Mouse (Mus musculus) midbrain, embryonic 14.5 days (tissue): ENCODE results near the gene Arrb1. TPM values are rescaled to one million over a fixed set of nuclear protein-coding genes. Genes with fewer than 3 reads are reported as not detected.

Source experiments
- ATAC-seq: fragments of 200-750 bp; cut with Nextera tagmentation; 2 replicates; pipeline ENCODE4 v1.8.0; 2017; ENCODE audit warnings: moderate number of reproducible peaks, moderate library complexity; ENCODE audit not compliant: low FRiP score, low TSS enrichment
- DNase-seq: peaks from one replicate; pipeline ENCODE4 v3.0.0-alpha.2; 2015
- H3K27ac ChIP-seq: fragments of 300-500 bp; sonication (generic); replicated peaks from 2 replicates; pipeline ENCODE4 v1.5.1; 2014; ENCODE audit warnings: mild to moderate bottlenecking, low read depth, low read length, moderate library complexity
- H3K27me3 ChIP-seq: fragments of 300-500 bp; sonication (generic); 2 replicates; pipeline ENCODE4 v1.6.1; 2014; ENCODE audit warnings: low read length, control low read depth, mixed read lengths; ENCODE audit not compliant: control insufficient read depth, insufficient read depth
- H3K36me3 ChIP-seq: fragments of 300-500 bp; sonication (generic); 2 replicates; pipeline ENCODE4 v1.6.1; 2014; ENCODE audit warnings: low read length, control low read depth; ENCODE audit not compliant: control insufficient read depth, insufficient read depth
- H3K4me1 ChIP-seq: fragments of 300-500 bp; sonication (generic); 2 replicates; pipeline ENCODE4 v1.6.1; 2014; ENCODE audit warnings: mild to moderate bottlenecking, antibody characterized with exemption, low read length, control low read depth; ENCODE audit not compliant: control insufficient read depth, insufficient read depth
- H3K4me2 ChIP-seq: fragments of 300-500 bp; sonication (generic); 2 replicates; pipeline ENCODE4 v1.6.1; 2014; ENCODE audit warnings: mild to moderate bottlenecking, low read length, moderate library complexity
- H3K4me3 ChIP-seq: fragments of 300-500 bp; sonication (generic); replicated peaks from 2 replicates; pipeline ENCODE4 v1.5.1; 2014; ENCODE audit warnings: low read depth, low read length
- H3K9ac ChIP-seq: fragments of 300-500 bp; sonication (generic); replicated peaks from 2 replicates; pipeline ENCODE4 v1.6.1; 2014; ENCODE audit warnings: mild to moderate bottlenecking, low read length, moderate library complexity
- H3K9me3 ChIP-seq: fragments of 300-500 bp; sonication (generic); 2 replicates; pipeline ENCODE4 v1.6.1; 2016; ENCODE audit warnings: low read length, control low read depth, mixed read lengths; ENCODE audit not compliant: control insufficient read depth
- WGBS: fragments of 180-500 bp; shearing (Covaris S2); extraction: QIAGEN DNeasy Blood & Tissue Kit; methylation state at CpG from one replicate; pipeline ENCODE4 v1.1.7; 2014; 5-methylcytosine and 5-hydroxymethylcytosine counted together
- polyA plus RNA-seq: library from polyadenylated mRNA; unstranded; fragments of >200 nt; fragmentation: Nextera tagmentation; extraction: Ambion mirVana; gene quantifications from 2 replicates; pipeline ENCODE4 v1.2.1, GENCODE M21; 2014

Gene Arrb1
- polyA plus RNA-seq, 1 experiment from 2014 or later = 10.3 TPM

DNA sequence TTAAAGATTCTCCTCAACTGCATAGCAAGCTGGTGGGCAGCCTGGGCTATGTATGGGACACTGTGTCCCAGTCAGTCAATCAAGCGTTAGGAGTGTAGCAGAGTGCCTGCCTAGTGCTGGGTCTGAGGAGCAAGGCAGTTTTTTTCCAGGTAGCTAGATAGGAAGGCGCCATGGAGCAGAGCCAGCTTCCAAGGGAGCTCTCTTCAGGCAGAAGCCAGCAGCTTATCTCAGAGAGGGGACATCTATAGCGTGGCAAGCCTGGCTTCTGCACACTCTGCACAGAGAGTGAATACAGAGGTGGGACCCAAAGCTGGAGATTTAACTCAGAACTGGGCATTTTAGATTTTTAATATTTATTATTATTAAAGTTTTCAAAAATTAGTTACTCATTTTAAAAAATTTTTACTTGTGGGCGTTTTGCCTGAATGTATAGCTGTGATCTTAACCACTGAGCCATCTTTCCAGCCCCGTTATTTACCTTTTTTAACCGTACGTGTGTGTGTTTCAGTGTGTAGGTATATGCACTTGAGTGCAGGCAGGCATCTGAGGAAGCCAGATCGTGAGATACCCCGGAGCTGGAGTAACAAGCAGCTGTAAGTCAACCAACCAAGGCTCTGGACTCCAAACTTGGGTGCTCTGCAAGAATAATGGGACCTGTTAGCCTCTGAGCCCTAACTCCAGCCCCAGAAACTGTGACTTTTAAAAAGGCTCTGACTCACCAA is 19.0 kb upstream of the Arrb1 start:
- ATAC-seq (no peak), DNase-seq (no peak)
- Histone ChIP-seq H3K27ac (no peak overlapping the region), H3K4me2 (no peak overlapping the region), H3K9me3 (no peaks in the 10 kb centered on the region), H3K27me3 (no peaks in the 10 kb centered on the region), H3K36me3 (no peaks in the 10 kb centered on the region), H3K4me1 (no peaks in the 10 kb centered on the region), H3K9ac (no peak overlapping the region), H3K4me3 (no peak overlapping the region)
- WGBS = 84% methylated on average over 9 of the region's 9 CpGs

DNA sequence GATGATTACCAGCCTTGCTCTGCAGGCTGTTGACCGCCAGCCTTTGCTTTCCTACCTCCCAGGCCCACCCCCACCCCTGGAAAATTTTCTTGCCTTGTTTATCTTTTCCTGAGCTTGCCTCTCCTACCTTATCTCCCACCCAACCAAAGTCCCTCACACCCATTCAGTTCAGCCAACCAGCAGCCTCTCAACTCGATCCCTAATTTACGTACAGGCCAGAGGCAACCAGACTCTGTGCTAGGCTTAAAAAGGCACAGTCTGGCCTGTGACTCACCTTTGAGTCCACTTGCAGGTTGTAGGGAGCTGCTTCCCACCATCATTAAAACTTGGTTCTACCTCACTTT is 18.5 kb upstream of the Arrb1 start:
- no peak overlapping the region for H3K27ac ChIP-seq
- H3K27me3 ChIP-seq = no peaks in the 10 kb centered on the region
- H3K4me1 ChIP-seq = no peaks in the 10 kb centered on the region
- no peak overlapping the region for H3K4me2 ChIP-seq
- H3K9ac ChIP-seq = no peak overlapping the region
- ATAC-seq (no peak), DNase-seq (no peak)
- H3K9me3 ChIP-seq = no peaks in the 10 kb centered on the region
- no peak overlapping the region for H3K4me3 ChIP-seq
- 84% methylated on average over 3 of the region's 3 CpGs for WGBS
- no peaks in the 10 kb centered on the region for H3K36me3 ChIP-seq

DNA sequence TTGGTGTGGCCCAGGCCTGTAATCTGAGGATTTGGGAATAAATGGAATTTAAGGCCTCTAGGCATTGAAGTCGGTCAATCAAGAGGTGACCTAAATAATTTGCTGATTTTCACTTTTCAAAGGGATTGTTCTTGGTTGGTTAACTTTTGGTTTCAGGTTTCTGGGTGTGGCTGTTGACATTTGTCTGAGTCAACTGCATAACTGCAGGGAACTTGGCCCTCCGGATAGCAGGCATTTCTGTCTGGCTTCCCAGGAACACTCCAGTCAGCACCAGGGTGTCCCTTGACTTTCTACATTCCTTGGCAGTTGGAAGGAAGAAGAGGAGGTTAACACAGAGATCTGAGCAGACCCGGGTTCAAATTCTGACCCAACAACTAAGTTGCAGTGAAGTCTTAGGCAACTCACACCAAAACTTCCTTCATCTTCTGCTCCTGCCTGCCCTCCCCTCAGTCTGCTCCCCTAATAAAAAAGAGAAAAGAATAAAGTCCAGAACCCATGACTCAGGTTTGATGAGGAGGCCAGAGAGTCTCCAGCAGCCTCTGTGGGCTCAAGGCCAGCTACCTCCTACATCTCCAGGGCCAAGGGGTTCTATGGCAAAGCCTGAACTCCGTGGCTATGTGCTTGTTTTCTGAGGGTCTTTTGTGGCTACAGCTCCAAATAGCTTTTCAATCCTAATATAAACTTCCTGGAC is 16.2 kb upstream of the Arrb1 start:
- Histone ChIP-seq H3K4me3 (no peak overlapping the region), H3K4me1 (no peaks in the 10 kb centered on the region), H3K9me3 (no peaks in the 10 kb centered on the region), H3K9ac (no peak overlapping the region), H3K27me3 (no peaks in the 10 kb centered on the region), H3K36me3 (no peaks in the 10 kb centered on the region), H3K27ac (no peak overlapping the region), H3K4me2 (no peak overlapping the region)
- ATAC-seq = no peak
- no peak for DNase-seq
- 67% methylated on average over 4 of the region's 4 CpGs for WGBS

DNA sequence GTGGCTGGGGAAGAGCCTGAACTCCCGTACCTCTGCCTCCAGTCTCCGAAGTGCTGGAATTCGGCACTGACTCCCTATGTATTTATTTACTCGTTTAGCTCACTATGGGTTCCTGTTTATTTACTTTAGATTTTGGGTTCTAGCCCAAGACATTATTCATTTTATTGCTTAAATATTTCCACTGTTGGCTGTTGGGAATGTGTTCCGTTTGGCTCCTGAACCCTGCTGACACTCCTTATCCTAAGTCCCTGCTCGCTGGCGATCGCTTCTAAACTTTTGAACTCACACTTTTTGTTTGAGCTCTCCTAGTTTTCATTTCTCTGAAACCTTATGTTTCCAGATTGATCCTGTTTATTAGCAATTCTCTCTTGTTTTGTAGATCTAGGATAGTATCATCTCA is 12.1 kb upstream of the Arrb1 start:
- H3K4me1 ChIP-seq = no peaks in the 10 kb centered on the region
- no peak overlapping the region for H3K27ac ChIP-seq
- no peaks in the 10 kb centered on the region for H3K36me3 ChIP-seq
- no peak for DNase-seq
- H3K9ac ChIP-seq = no peak overlapping the region
- H3K9me3 ChIP-seq = no peaks in the 10 kb centered on the region
- no peak overlapping the region for H3K4me3 ChIP-seq
- 86% methylated on average over 8 of the region's 8 CpGs for WGBS
- ATAC-seq = no peak
- H3K4me2 ChIP-seq = no peak overlapping the region
- H3K27me3 ChIP-seq = no peaks in the 10 kb centered on the region

DNA sequence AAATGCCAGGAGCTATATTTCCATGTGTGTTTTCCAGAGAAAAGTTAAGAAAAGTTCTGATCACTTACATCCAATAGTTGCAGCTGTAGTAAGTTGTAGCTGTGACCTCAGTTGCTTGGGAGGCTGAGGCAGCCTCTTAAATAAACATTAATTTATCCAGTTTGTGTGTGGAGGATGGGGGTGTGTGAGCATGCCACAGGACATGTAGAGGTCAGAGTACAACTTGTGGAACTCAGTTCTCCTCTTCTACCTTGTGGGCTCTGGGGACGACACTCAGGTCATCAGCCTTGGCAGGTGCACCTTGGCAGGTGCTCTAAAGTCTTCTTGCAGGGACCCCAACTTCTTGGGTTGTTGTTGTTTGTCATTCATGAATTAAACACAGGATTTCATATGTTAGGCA is 11.4 kb upstream of the Arrb1 start:
- H3K9ac ChIP-seq = no peak overlapping the region
- 92% methylated on average over 1 of the region's 1 CpGs for WGBS
- H3K27ac ChIP-seq = no peak overlapping the region
- H3K27me3 ChIP-seq = no peaks in the 10 kb centered on the region
- H3K4me3 ChIP-seq = no peak overlapping the region
- no peak for DNase-seq
- H3K36me3 ChIP-seq = no peaks in the 10 kb centered on the region
- H3K4me1 ChIP-seq = no peaks in the 10 kb centered on the region
- H3K4me2 ChIP-seq = no peak overlapping the region
- H3K9me3 ChIP-seq = no peaks in the 10 kb centered on the region
- no peak for ATAC-seq

DNA sequence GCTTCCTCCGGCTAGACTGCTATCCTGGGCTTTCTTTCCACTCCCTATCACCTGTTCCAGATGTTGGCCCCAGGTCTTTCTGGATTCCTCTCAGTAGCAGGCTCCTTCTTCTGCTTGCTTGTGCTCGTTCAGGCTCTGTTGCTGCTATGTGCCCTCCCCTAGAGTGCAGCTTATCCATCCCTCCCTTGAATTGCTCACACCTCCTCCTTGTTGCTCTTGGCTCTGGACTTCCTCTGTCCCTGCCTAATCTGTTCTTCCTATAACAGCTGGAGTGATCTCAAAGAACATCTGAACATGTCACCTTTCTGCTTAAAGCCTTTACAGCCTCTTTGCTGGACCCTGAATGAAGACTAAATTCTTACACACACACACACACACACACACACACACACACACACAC is 6.7 kb upstream of the Arrb1 start:
- no peaks in the 10 kb centered on the region for H3K9me3 ChIP-seq
- H3K4me2 ChIP-seq = no peak overlapping the region
- H3K4me1 ChIP-seq = no peaks in the 10 kb centered on the region
- H3K9ac ChIP-seq = no peak overlapping the region
- ATAC-seq (no peak), DNase-seq (no peak)
- no peaks in the 10 kb centered on the region for H3K36me3 ChIP-seq
- H3K27me3 ChIP-seq = no peaks in the 10 kb centered on the region
- WGBS = 58% methylated on average over 2 of the region's 2 CpGs
- no peak overlapping the region for H3K27ac ChIP-seq
- H3K4me3 ChIP-seq = no peak overlapping the region

DNA sequence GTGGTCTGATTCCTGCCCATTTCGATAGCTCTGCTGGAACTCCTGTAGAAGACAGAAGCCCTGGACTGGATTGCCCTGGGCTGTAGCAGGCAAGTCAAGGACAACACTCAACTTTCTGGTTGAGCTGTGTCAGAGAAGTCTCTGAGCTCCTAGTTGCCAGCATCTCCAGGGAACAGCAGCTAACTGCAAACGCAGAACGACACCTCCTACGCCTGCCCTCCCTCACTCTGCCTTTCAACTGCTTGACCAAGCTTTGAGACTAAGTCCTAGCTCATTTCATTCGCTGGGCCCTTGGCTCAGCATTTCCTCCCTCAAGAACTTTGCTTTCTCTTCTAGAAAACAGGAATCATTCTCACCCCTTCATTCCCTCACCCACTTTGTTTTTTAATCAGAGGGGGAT is 5.9 kb upstream of the Arrb1 start:
- H3K27ac ChIP-seq = no peak overlapping the region
- 52% methylated on average over 5 of the region's 5 CpGs for WGBS
- H3K27me3 ChIP-seq = no peaks in the 10 kb centered on the region
- ATAC-seq (no peak), DNase-seq (no peak)
- H3K36me3 ChIP-seq = no peaks in the 10 kb centered on the region
- no peaks in the 10 kb centered on the region for H3K9me3 ChIP-seq
- H3K4me3 ChIP-seq = no peak overlapping the region
- no peak overlapping the region for H3K9ac ChIP-seq
- no peak overlapping the region for H3K4me2 ChIP-seq
- H3K4me1 ChIP-seq = peaks cover 5% of the 10 kb centered on the region

DNA sequence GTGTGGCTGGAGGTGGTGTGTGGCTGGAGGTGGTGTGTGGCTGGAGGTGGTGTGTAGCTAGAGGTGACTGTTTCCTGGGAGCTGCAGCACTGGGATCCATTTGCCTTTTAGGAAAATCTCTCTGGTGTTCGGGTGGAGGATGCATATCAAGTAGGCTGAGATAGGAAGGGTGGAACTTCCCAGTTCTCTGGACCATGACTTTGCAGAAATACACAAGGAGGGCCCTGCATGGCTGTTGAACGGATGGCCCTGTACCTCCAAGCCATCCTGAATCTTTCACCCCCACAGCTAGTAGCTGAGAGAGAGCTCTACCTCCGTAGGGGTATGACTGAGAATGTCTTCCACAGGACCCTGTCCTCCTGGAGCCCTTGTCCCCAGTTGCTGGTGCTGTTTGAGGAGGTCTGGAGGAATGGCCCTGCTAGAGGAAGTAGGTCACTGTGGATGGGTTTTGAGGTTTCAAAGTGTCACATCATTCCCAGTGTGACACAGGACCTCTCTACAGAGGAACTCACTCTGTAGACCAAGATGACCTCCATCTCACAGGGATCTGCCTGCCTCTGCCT is 3.8 kb upstream of the Arrb1 start:
- Histone ChIP-seq H3K4me1 (peaks cover 16% of the 10 kb centered on the region), H3K4me2 (no peak overlapping the region), H3K27me3 (no peaks in the 10 kb centered on the region), H3K36me3 (no peaks in the 10 kb centered on the region), H3K9me3 (no peaks in the 10 kb centered on the region), H3K9ac (no peak overlapping the region), H3K4me3 (no peak overlapping the region), H3K27ac (no peak overlapping the region)
- ATAC-seq (no peak), DNase-seq (no peak)
- WGBS = 91% methylated on average over 3 of the region's 3 CpGs

DNA sequence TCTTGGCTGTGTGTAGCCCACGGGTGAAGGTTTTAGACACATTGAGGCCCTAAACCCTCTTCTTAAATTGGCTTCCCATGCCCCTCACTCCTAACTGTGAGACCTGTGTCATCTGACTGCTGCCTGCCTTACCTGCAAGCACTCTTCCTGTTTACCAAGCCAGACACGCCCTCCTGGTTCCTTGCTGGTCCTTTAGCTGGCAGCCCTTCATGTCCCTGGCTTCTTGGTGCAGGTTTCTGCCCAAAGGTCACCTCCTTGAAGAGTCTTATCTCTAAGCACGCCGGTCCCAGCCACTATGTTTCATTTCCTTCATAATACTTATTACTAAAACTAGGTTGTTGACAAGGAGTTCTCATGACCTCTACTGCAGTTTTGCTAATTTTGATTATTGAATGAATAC is 2.7 kb upstream of the Arrb1 start:
- H3K4me2 ChIP-seq = no peak overlapping the region
- H3K27me3 ChIP-seq = no peaks in the 10 kb centered on the region
- H3K9me3 ChIP-seq = no peaks in the 10 kb centered on the region
- H3K4me3 ChIP-seq = no peak overlapping the region
- H3K36me3 ChIP-seq = no peaks in the 10 kb centered on the region
- no peak overlapping the region for H3K9ac ChIP-seq
- no peak for DNase-seq
- H3K4me1 ChIP-seq = peaks cover 26% of the 10 kb centered on the region
- WGBS = 86% methylated on average over 4 of the region's 4 CpGs
- H3K27ac ChIP-seq = no peak overlapping the region
- ATAC-seq = no peak
